Mouse (Mus musculus) cerebellum, postnatal 4 days (tissue): ENCODE results near the gene Acsf3.

ENCODE experiments used
- DNase-seq, 2 experiments: peaks; one replicate each; pipeline ENCODE4 v3.0.0; 2022; ENCODE audit warnings: low spot score in 2 of 2, mixed read lengths in 1 of 2

Acsf3 gene

GRCm38 (mm10) chr8:122761109-122761508, 14.2 kb upstream of the Acsf3 start:
- no peak for DNase-seq

- no peak for DNase-seq
Observed at GRCm38 (mm10) chr8:122762731-122763266, 12.5 kb upstream of the Acsf3 start.

- DNase-seq: no peak
Observed at GRCm38 (mm10) chr8:122763267-122763738, 12.0 kb upstream of the Acsf3 start.

GRCm38 (mm10) chr8:122764790-122765474, 10.4 kb upstream of the Acsf3 start:
- no peak for DNase-seq

GRCm38 (mm10) chr8:122766189-122766588, 9.1 kb upstream of the Acsf3 start:
- no peak for DNase-seq

- no peak for DNase-seq
Observed at GRCm38 (mm10) chr8:122766647-122767200, 8.6 kb upstream of the Acsf3 start.

- no peak for DNase-seq
Observed at GRCm38 (mm10) chr8:122767229-122767628, 8.1 kb upstream of the Acsf3 start.

- DNase-seq: peak in 1 of 2 experiments; percentile 66
Observed at GRCm38 (mm10) chr8:122769251-122770058, 5.8 kb upstream of the Acsf3 start.

- no peak for DNase-seq
Observed at GRCm38 (mm10) chr8:122772431-122773060, 2.7 kb upstream of the Acsf3 start.

- DNase-seq: no peak
Observed at GRCm38 (mm10) chr8:122777701-122778100, 2.4 kb downstream of the Acsf3 start.

- DNase-seq: no peak
Observed at GRCm38 (mm10) chr8:122778703-122779239, 3.5 kb downstream of the Acsf3 start.

GRCm38 (mm10) chr8:122779255-122779654, 4.0 kb downstream of the Acsf3 start:
- DNase-seq: no peak

- DNase-seq: no peak
Observed at GRCm38 (mm10) chr8:122784756-122785155, 9.5 kb downstream of the Acsf3 start.

- DNase-seq: no peak
Observed at GRCm38 (mm10) chr8:122789796-122790195, 14.5 kb downstream of the Acsf3 start.

GRCm38 (mm10) chr8:122793375-122794174, 18.3 kb downstream of the Acsf3 start:
- DNase-seq: peak in 1 of 2 experiments; percentile 71

- DNase-seq: no peak
Observed at GRCm38 (mm10) chr8:122794175-122794454, 18.8 kb downstream of the Acsf3 start.

- no peak for DNase-seq
Observed at GRCm38 (mm10) chr8:122803906-122804761, 28.8 kb downstream of the Acsf3 start.

GRCm38 (mm10) chr8:122805349-122805748, 30.1 kb downstream of the Acsf3 start:
- peak; percentile 50 to 84 for DNase-seq

GRCm38 (mm10) chr8:122806956-122807538, 31.8 kb downstream of the Acsf3 start:
- peak in 1 of 2 experiments; percentile 47 for DNase-seq

- no peak for DNase-seq
Observed at GRCm38 (mm10) chr8:122807907-122808306, 32.6 kb downstream of the Acsf3 start.
